Mouse (Mus musculus): ENCODE measurements around the gene Mlf2.
"Not testable (repeated sequence)": the region's sequence is repeated elsewhere in the genome, so short reads cannot be mapped to it uniquely, and the experiment has no call there.

Mlf2 gene

DNA sequence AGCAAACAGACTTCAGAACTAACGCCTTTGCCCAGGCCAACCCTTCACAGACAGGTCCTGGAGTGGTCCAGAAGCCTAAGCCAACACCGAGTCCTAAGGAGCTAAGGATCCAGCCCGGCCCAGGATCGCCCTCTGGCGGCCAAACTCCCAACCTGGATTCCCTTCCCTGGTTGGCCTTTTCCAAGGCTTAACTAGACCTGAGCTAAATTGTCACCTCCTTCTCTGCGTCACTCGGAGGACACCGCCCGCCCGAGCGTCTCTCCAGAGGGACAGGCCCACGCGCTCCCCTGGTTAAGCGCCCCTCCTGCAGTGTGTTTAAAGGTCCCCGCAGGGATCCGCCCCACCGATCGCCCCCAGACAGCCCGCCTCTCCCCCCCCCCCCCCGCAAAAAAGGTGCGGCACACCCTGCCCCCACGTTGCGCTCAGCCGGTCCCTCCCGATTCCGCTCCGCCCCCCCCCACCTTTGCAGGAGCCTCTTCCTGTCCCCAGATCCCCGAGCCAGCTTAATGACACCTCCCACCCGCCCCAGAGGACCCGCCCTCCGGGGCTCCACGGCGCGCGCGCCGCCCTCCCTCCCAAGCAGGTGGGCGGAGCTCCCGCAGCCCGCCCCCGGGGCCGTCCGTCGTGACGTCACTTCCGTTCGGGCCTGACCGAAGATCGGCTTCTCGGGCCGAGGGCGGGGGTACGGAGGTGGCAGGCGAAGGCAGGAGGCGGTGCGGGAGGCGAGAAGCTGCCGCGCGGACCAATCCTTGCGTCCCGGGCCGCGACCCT is at the start of gene Mlf2:
Gene Mlf2, plus strand, starts transcription at position 633 of the 771 bp plus-strand sequence.
- DNase-seq (ENCODE audit: low spot score in 2 of 2), result peak; percentile 99

DNA sequence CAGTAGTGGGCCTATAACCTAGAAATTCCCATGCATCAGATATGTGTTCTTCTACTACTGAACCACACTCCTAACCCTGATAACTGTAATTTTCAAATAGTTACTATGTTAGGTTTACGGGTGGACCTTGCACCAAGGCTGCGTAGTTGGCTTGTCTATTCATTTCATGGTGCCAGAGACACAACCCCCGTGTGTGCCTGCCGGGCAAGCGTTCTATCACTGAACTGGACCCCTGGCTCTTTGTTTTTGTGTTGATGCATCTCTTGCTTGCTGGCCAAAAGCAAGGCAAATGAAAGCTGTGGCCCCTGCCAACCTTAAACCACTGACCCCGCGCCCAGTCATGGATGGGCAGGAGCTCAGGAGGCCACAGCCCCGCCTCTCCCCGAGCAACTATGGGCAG is 49.4 kb upstream of the Mlf2 start:
- DNase-seq (ENCODE audit: low spot score in 2 of 2), result no peak

DNA sequence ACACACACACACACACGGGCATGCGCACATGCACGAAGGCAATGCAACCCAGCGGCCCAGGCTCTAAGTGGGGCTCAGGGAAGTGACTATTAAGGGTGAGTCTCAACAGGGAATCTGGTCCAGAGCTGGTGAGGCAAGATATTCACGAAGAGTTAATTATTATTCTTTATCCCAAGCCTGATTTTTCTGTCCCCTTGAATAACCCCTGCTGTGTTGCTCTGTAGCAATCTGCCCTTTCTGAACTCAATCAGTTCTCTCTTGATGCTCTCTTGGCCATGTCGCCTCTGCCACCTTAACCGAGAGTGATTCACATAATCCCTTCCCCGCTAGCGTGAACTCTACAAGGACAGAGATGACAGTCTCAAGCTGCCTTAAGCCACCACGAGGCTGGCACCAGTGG is 47.8 kb upstream of the Mlf2 start:
- DNase-seq (ENCODE audit: low spot score in 2 of 2), result no peak

DNA sequence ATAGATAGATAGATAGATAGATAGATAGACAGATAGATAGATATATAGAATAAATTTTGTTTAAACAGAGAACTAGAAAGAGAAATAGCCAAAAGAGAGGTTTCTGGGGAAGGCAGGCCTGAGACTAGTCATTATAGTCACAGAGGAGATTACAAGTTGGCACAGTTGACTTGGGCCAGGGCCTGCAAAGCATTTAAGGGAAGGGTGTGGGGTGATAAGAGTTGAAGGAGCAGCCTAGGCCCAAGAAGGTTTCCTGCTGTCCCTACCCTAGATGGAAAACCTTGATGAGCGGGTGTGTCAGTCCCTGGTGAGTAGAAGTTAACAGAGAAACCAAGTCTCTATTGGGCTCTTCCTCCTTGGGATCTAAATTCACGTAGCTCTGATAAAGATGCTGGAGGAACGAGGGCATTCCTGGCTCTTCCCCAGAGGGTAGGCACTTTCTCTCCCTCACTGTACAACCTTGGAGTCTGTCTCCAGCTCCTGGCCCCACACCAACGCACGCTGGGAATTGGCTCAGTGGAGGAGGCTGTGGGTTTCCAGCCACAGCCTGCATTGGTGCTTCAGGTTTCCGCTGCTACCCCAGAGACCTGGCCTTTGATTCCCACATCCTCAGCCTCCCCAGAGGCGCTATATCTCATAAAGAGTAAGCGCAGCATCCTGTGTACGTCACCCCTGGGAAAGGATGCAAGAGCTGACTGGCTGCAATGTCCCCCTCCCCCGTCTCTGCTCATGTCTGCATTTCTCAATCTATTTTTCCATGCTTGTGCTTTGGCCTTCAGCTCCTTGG is 46.3 kb upstream of the Mlf2 start:
- DNase-seq (ENCODE audit: low spot score in 2 of 2), result no peak

DNA sequence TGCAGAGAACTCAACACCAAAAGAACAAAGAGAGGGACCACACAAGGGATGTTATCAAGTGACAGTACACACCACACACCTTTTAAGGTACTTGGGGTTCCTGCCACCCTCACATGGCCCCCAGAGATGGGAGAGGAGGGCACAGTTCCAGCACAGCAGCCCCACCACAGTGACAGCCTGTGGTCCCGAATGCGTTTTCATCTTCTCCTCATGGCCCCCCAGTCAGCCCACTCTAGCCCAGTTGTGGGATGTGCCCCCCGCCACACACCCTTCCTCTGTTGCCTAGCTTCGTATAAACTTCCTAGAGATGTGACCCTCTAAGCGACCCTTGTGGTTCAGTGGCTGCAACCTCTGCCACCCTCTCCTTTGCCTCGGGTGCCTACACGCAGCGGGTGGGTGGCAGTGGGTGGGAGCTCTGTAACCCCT is 45.2 kb upstream of the Mlf2 start:
- no peak for DNase-seq (ENCODE audit: low spot score in 2 of 2)

DNA sequence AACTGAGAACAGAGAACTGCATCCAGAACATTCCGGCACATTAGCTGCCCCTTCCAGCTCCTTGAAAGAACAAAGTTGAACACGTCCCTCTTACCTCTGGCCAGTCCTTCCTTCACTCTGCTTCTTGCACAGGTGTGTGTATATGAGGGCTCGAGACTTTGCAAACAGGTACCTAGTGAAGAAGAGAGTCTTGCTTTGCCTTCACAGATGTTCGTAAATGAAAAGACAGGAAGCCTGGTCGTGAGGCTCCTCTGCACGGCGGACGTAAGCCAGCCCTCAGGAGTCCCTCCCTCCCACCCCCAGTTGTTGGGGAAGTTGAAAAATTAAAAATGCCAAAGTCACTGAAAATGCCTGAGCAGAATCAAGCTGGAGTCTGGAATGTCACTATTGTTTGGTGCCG is 43.2 kb upstream of the Mlf2 start, which contains the start of gene Cd4:
Gene Cd4, minus strand, starts transcription at position 236 of the 400 bp plus-strand sequence.
- no peak for DNase-seq (ENCODE audit: low spot score in 2 of 2)

DNA sequence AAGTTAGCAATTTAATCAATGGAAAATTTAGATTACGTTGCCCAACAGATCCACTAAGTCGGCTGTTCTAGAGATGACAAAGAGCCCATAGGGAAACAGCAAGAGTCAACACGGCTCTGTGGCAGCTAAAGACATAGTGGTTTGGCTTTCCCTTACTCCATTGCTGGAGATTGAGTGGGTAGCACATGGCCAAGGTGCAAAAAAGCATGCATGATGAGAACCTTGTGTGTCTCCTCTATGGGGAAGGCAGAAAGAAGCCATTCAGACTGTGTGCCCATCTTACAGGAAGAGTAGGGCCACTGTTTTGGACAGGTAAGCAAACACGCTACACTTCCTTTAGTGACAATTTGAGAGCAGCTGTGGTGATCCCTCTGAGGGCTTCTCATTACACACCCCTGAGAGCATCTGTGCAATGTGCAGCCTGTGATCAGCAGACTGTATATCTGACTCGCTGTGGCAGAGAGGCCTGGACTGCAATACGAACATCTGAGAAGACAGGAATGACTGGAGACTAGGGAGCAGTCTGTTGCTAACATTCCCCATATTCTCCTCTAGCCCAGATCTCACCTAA is 42.5 kb upstream of the Mlf2 start:
- DNase-seq (ENCODE audit: low spot score in 2 of 2), result no peak

DNA sequence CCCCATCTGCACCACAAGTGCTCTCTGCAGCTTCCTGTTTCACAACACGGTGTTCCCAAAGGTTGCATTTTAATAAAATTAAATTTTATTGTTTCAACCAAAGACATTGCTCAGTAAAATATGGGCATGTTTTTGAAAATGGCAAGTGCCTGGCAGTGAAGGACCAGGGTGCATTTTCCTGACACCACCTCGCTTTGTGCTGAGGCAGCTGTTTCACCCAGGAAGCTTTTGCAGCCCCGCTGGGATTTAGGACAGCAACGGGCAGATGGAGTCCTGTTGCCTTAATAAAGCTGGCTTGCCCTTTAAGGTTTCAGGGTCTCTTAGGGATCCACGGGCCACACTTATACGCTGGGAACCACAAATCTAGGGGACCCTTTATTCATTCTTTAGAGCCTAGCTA is 40.2 kb upstream of the Mlf2 start:
- DNase-seq (ENCODE audit: low spot score in 2 of 2), result no peak

DNA sequence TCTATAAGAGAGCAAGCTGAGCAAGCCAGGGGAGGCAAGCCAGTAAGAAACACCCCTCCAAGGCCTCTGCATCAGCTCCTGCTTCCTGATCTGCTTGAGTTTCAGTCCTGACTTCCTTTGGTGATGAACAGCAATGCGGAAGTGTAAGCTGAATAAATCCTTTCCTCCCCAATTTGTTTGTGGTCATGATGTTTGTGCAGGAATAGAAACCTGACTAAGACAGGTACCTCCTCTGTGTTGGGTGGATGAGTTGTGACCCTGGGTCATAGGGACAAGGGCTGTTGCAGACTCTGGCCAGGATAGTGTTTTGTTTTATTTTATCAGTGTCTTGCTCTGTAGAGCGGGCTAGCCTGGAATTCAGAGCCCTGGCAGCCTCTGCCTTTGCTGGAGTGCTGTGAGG is 37.1 kb upstream of the Mlf2 start:
- DNase-seq (ENCODE audit: low spot score in 2 of 2), result not testable (repeated sequence)

DNA sequence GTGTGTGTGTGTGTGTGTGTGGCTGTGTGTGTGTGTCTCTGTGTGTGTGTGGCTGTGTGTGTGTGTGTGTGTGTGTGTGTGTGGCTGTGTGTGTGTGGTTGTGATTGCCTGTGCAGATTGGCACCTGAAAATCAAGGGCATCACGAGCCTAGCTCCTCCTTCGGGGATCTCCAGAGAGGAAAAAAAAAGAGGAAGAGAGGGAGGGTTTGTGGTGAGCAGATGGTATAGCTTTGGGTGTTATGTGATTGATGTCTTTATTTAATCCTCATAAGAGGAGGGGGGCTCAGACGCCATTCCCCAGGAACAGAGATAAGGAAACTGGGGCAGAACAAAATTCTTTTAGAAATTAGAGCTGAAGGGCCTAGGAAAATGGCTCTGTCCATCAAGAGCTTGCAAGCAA is 32.8 kb upstream of the Mlf2 start:
- DNase-seq (ENCODE audit: low spot score in 2 of 2), result no peak

DNA sequence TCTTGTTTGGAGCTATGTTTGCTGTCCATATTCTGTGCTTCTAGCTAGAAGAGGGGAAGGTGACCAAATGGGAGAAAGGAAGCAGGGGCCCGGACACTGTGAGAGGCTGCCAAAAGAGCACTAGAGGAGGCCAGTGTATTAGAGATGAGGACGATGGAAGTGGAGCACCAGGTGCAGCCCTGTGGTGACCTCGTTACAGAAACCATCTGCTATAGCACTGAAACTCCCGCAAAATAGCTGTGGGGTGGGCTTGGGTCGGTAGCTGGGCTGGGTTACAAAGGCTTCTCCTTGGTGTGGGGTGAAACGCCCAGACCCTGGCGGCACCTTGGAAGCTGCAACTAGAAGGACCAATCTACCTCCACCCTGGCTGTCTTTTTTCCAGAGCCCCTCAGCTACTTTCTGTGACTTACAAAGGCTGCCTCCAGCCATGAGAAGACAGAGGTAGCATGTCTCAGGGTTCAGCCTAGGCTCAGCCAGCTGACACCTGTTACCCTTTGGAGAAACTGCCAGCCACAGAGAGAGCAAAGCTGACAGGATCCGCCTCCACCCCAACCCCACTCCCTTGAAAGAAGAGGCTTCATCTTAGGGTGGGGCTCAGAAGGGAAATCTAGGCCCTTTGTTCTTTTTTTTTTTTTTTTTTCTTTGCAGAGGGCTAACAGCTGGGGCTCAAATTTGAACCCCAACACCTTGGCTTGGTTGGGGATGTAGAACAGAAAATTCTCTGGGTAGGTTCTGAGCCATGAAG is 31.0 kb upstream of the Mlf2 start:
- no peak for DNase-seq (ENCODE audit: low spot score in 2 of 2)

DNA sequence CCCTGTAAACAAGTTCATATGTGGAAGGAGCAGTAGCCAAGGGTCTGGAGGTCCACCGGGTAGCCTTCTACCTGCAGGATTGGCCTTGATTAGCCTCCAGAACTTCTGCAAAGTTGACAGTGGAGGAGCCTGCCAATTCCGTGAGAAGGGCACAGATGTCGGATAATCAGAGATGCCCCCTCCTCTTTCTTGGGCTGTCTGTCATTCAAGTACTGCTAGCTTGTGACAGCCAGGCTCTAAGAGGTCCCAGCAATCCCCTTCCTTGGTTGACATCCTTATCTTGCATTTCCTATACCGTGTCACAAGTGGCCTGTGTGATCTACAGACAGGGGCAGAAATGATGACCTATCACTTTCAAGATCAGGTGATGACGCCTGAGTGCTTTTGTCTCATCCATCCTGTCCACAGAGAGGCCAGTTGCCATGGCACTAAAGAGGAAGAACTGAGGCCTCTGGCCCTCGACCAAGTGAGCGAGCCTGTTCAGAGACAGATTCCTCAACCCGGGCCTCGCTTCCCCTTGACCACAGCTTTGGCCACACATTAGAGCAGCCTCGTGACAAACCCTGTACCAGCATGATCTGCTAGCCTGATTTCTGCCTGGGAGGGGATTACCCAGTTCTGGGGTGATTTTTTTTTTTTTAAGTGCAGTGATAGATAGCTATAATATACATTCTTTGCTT is 30.2 kb upstream of the Mlf2 start:
- DNase-seq (ENCODE audit: low spot score in 2 of 2), result no peak

DNA sequence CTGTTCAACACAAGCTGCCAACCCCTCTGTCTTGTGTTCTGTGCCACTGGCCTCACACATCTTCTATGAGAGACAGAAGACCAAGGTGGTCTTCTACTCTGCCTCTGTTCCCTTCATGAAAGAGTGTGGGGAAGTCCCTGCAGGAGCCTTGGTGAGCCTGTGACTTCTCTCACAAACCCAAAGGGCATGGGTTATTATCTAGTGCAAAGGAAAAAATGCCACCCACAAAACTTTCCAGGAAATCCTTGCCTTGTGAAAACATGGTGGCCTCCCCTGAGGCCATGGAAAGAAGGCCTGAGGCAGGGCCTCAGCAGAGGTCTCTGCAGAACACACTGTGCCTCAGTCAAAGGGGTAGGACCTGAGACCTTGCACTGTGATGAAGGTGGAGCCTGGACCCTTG is 29.3 kb upstream of the Mlf2 start:
- no peak for DNase-seq (ENCODE audit: low spot score in 2 of 2)

DNA sequence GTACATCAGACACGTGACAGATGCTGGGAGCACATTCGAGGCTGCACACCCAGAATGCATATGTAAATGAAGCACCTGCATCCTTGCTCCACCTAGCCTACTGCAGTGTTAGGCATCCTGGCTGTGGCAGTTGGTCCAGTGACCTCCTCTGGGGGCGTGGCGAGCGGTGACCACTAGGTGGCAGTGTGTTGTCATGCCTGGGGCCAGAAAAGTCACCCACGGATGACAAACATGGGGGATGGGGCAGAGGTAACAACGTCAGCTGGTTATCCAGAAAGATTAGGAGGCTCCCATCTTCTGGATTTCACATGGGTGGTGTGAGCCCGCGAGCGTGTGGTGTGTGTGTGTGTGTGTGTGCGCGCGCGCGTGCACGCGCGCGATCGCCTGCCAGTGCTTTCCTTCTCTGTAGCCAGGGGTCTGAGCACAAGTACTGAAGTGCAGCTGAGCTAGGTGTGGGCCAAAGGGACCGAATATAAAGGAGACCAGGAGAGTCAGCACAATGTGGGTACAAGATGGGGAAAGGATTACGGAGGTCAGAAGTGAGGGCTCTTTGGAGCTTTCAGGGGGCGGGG is 27.5 kb upstream of the Mlf2 start:
- peak; percentile 93 to 94 for DNase-seq (ENCODE audit: low spot score in 2 of 2)

DNA sequence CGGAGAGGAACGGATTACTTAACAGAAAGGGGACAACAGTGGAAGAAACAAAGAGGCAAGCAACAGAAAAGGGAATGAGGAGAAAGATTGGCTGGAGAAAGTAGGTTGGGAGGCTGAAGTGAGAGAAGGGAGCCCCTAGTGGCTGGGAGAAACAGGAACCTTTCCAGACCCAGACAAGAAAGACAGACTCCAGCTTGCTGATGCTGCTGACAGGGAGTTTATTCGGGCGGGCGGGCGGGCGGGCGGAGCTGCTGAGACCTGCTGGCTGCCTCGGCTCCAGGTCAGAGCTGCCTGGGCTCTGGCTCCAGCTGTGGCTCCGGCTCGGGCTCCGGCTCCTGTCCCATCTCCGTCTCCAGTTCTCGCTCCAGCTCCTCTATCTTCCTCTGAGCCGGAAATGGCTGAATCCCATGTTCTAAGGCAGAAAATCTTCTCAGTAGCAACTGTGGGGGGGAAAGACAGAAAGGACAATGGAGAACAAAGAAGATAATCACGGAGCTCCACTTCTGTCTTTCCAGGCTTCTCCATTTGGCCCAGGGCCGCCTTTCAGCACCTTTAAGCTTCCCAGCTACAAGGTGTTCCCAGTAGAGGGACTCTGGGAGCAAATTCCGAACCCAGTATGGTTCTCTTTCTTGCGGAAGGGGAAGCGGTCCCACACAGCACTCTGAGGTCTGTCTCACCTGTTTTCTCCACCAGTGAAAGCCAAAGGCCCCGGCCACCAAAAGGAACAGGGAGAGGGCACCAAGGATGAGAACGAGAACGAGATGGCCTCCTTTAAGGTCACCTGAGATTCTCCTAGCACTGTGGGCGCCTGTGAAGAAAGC is 26.8 kb upstream of the Mlf2 start:
- peak; percentile 82 to 88 for DNase-seq (ENCODE audit: low spot score in 2 of 2)

DNA sequence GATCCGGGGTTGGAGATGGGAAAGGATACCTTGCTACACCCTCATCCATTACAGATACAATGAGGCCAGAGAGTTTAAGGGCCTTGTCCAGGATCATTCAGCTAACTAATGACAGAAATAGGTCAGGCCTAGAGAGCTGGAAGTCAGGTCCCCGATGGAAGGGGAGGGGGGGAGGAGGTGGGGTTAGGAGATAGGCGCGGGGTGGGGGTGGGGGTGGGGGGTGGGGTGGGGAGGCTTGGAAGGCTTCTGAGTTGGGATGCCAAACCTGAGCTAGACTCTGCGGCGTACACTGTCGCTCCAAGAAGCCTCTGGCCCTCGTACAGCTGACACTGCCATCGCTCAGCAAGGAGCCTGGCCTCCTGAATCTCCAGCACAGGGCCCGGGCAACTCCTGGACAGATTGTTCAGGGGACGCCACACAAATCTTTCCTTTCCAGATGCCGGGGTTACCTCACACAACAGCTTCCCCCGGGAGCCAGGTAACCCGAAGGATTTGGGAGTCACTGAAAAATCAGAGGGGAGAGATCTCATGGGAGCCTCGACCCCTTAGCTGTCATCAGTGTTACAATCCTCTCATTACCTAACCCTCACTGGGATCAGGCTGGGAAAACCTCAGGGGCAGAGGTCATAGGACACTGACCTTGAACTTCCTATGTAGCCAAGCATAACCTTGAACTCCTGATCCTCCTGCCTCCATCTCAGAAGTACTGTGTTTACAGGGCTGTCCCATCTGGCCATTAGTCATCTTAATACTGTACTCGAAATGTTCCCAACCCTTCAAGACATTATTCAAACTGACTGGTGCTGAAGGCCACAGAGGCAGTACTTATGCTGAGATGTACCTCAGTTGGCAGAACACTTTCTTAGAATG is 26.0 kb upstream of the Mlf2 start:
- no peak for DNase-seq (ENCODE audit: low spot score in 2 of 2)

DNA sequence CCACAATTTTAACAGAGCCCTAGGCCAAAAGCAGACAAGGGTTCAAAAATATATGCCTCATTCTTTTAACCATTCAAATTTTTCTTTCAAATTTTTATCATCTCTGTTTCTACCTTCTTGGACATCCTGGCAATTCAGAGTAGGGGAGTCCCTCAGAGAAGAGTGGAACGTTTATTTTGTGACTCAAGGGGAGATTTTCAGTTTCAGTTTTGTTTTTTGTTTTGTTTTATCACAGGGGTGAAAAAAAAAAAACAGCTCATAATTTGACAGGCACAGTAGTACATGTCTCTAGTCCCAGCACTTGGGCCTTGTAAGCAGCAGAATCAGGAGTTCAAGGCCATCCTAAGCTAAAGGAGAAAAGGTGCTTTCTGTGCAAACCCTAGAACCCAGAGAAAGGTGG is 23.4 kb upstream of the Mlf2 start:
- no peak for DNase-seq (ENCODE audit: low spot score in 2 of 2)

DNA sequence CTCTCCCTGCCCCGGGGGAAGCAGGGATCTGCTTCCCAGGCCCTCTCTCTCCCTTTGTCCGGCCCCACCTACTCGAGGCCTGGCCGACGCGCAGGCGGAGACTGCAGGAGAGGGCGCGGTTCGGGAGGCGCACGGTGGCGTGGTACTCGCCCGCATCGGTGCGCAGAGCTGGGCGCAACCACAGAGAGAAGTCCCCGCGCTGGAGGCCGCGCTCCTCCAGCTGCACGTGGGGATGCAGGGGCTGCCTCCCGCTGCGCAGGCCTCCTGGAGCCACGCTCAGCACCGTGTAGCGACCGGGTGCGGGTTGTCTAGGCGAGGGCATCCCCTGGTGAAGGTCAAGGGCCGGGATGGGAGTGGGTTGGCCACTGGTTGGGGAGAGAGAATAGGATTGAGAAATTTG is 21.2 kb upstream of the Mlf2 start:
- DNase-seq (ENCODE audit: low spot score in 2 of 2), result no peak

DNA sequence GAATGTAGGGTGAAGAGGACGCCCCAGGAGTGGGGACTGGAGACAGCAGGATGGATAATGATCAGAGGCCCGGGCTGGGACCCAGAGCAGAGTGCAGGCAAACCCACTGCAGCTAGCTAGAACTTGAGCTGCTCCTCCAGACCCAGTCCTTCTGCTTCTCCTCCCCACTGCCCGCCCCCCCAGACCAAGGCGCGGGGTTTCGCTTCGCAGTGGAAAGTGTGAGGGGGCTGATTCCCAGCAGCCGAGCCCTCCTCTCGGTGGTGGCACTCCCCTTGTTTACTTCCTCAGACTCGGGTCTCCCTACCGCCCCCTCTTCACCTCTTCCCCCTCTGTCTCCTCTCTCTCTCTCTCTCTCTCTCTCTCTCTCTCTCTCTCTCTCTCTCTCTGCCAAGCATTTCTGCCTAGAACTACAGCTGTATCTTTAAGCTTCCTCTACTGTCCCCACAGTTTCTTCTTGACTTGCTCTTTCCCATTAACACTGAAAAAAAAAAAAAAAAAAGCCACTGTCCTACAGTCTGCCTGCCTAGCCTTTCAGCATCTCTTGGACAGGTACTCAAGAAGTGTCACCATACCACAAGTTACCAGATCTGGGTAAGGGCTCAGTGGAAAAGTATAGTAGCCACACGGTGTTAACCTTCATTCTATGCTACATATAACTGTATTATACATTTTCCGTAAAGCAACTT is 19.5 kb upstream of the Mlf2 start, which contains the start of gene Lag3:
Gene Lag3, minus strand, starts transcription at position 173 of the 686 bp plus-strand sequence.
- no peak for DNase-seq (ENCODE audit: low spot score in 2 of 2)

Data from right cerebral cortex, adult 2 months (tissue).